ENCODE assay signal across 8 mouse cellular contexts in genomic region chr7:16947349-16947895, GRCm38 (mm10). TPM values are rescaled to one million over a fixed set of nuclear protein-coding genes. Genes with fewer than 3 reads are reported as not detected.
DNase-seq lines count a peak whose midpoint lies in the region; ATAC-seq and TF ChIP-seq lines count a peak whose summit lies in the region.

No protein-coding gene starts in this region.

- peak overlapping the region; percentile 56 for H3K4me2 ChIP-seq in lung, postnatal 0 days (replicated peaks; ENCODE audit: low read depth, low read length)
- H3K4me2 ChIP-seq in forebrain, embryonic 14.5 days (ENCODE audit: low read length), result peak overlapping the region; percentile 79
- H3K4me2 ChIP-seq in hindbrain, postnatal 0 days (ENCODE audit: low read depth, low read length), result peak overlapping the region; percentile 96
- peak overlapping the region; percentile 82 for H3K4me2 ChIP-seq in neural tube, embryonic 13.5 days

- no peak for ATAC-seq in lung, postnatal 0 days
- no peak for ATAC-seq in forebrain, embryonic 14.5 days
- ATAC-seq in hindbrain, postnatal 0 days, result no peak
- no peak for ATAC-seq in neural tube, embryonic 13.5 days (ENCODE audit: low read depth)

- TF ChIP-seq CTCF in lung, postnatal 0 days (IDR thresholded peaks at IDR 0.05), result no peak
- no peak for TF ChIP-seq CTCF in hindbrain, postnatal 0 days (IDR thresholded peaks at IDR 0.05; ENCODE audit: low read depth)

- H3K4me3 ChIP-seq in lung, postnatal 0 days (ENCODE audit: low read depth, low read length), result peak overlapping the region; percentile 23; the same call in 1 of the 2 replicates
- H3K4me3 ChIP-seq in forebrain, embryonic 14.5 days (ENCODE audit: low read depth, low read length), result peak overlapping the region; percentile 71
- peak overlapping the region; percentile 64 for H3K4me3 ChIP-seq in hindbrain, postnatal 0 days (ENCODE audit: low read length)
- H3K4me3 ChIP-seq in neural tube, embryonic 13.5 days, result peak overlapping the region; percentile 88

- H3K27ac ChIP-seq in lung, postnatal 0 days (ENCODE audit: low read length), result no peak overlapping the region
- peak overlapping the region; percentile 78 for H3K27ac ChIP-seq in forebrain, embryonic 14.5 days (ENCODE audit: low read depth, low read length)
- H3K27ac ChIP-seq in hindbrain, postnatal 0 days, result peak overlapping the region; percentile 91
- H3K27ac ChIP-seq in neural tube, embryonic 13.5 days (replicated peaks), result peak overlapping the region; percentile 86

- H3K4me1 ChIP-seq in lung, postnatal 0 days (ENCODE audit: insufficient read depth, low read depth, low read length), result peaks cover 21% of the 10 kb centered on the region; the same call in 1 of the 2 replicates
- peaks cover 44% of the 10 kb centered on the region for H3K4me1 ChIP-seq in forebrain, embryonic 14.5 days (ENCODE audit: control insufficient read depth, insufficient read depth, low read length)
- peaks cover 36% of the 10 kb centered on the region for H3K4me1 ChIP-seq in hindbrain, postnatal 0 days (ENCODE audit: insufficient read depth, low read length)
- H3K4me1 ChIP-seq in neural tube, embryonic 13.5 days (replicated peaks), result peaks cover 91% of the 10 kb centered on the region

- H3K27me3 ChIP-seq in lung, postnatal 0 days (replicated peaks; ENCODE audit: insufficient read depth, low read length), result peaks cover 30% of the 10 kb centered on the region
- peaks cover 8% of the 10 kb centered on the region for H3K27me3 ChIP-seq in forebrain, embryonic 14.5 days (replicated peaks; ENCODE audit: control insufficient read depth, insufficient read depth, low read length)
- H3K27me3 ChIP-seq in hindbrain, postnatal 0 days (ENCODE audit: insufficient read depth, low read length), result no peaks in the 10 kb centered on the region
- peaks cover 24% of the 10 kb centered on the region for H3K27me3 ChIP-seq in neural tube, embryonic 13.5 days

- no peaks in the 10 kb centered on the region for H3K36me3 ChIP-seq in lung, postnatal 0 days (ENCODE audit: insufficient read depth, low read length)
- H3K36me3 ChIP-seq in forebrain, embryonic 14.5 days (ENCODE audit: control insufficient read depth, insufficient read depth, low read length), result no peaks in the 10 kb centered on the region
- no peaks in the 10 kb centered on the region for H3K36me3 ChIP-seq in hindbrain, postnatal 0 days (ENCODE audit: insufficient read depth, low read length)
- 0 out of 2 replicates have a peak, but pooled peaks cover 9% of the 10 kb centered on the region for H3K36me3 ChIP-seq in neural tube, embryonic 13.5 days

- DNase-seq in lung, postnatal 0 days (ENCODE audit: low spot score), result no peak
- no peak for DNase-seq in lung, adult 18-20 months
- no peak for DNase-seq in forebrain, embryonic 14.5 days (ENCODE audit: low spot score)
- DNase-seq in hindbrain, postnatal 0 days (ENCODE audit: low spot score), result peak; percentile 34
- DNase-seq in spleen, postnatal 10 days (ENCODE audit: low spot score in 2 of 2), result no peak
- DNase-seq in spleen, postnatal 4 days (ENCODE audit: low spot score in 2 of 2), result no peak
- DNase-seq in layer of hippocampus, adult 11-12 months (ENCODE audit: low spot score), result no peak

- 17% methylated on average over 21 of the region's 22 CpGs for WGBS in lung, postnatal 0 days
- 23% methylated on average over 21 of the region's 22 CpGs for WGBS in forebrain, embryonic 14.5 days
- WGBS in hindbrain, postnatal 0 days, result 8% methylated on average over 22 of the region's 22 CpGs
- WGBS in neural tube, embryonic 13.5 days, result 14% methylated on average over 20 of the region's 22 CpGs

- H3K9me3 ChIP-seq in lung, postnatal 0 days (ENCODE audit: low read length), result no peaks in the 10 kb centered on the region
- no peaks in the 10 kb centered on the region for H3K9me3 ChIP-seq in forebrain, embryonic 14.5 days (replicated peaks; ENCODE audit: control insufficient read depth, low read length)
- H3K9me3 ChIP-seq in hindbrain, postnatal 0 days (ENCODE audit: low read length), result no peaks in the 10 kb centered on the region
- no peaks in the 10 kb centered on the region for H3K9me3 ChIP-seq in neural tube, embryonic 13.5 days

- no peak overlapping the region for H3K9ac ChIP-seq in lung, postnatal 0 days (replicated peaks; ENCODE audit: low read depth)
- H3K9ac ChIP-seq in forebrain, embryonic 14.5 days (ENCODE audit: low read length), result peak overlapping the region; percentile 96
- peak overlapping the region; percentile 72 for H3K9ac ChIP-seq in hindbrain, postnatal 0 days (replicated peaks; ENCODE audit: low read length)
- peak overlapping the region; percentile 98 for H3K9ac ChIP-seq in neural tube, embryonic 13.5 days

- no peak for TF ChIP-seq EP300 in lung, postnatal 0 days (IDR thresholded peaks at IDR 0.05)

RNA-seq across cellular contexts. Expression of gene Pnmal2, which starts 2.9 kb away (rescaled TPM):
- 1.9 and 2.0 TPM in 2 replicates for polyA plus RNA-seq in lung, postnatal 0 days (2015; fragmentation: Nextera tagmentation; extraction: Ambion mirVana)
- polyA plus RNA-seq in forebrain, embryonic 14.5 days (2014; fragmentation: Nextera tagmentation; extraction: Ambion mirVana), result 48.1 and 63.2 TPM in 2 replicates
- total RNA-seq in hindbrain, postnatal 0 days (2014; rRNA removed), result 106 and 118 TPM in 2 replicates
- polyA plus RNA-seq in hindbrain, postnatal 0 days (2015; fragmentation: Nextera tagmentation; extraction: Ambion mirVana), result 138 and 139 TPM in 2 replicates
- polyA plus RNA-seq in neural tube, embryonic 13.5 days (2015; fragmentation: Nextera tagmentation; extraction: Ambion mirVana), result 76.2 and 82.4 TPM in 2 replicates

RNA-seq across cellular contexts. Expression of gene Pnmal1, which starts 12.1 kb away (rescaled TPM):
- polyA plus RNA-seq in lung, postnatal 0 days (2015; fragmentation: Nextera tagmentation; extraction: Ambion mirVana), result 0.04 TPM in 1 of 2 replicates, not detected in the other
- polyA plus RNA-seq in forebrain, embryonic 14.5 days (2014; fragmentation: Nextera tagmentation; extraction: Ambion mirVana), result 55.5 and 61.9 TPM in 2 replicates
- 22.7 and 24.3 TPM in 2 replicates for total RNA-seq in hindbrain, postnatal 0 days (2014; rRNA removed)
- polyA plus RNA-seq in hindbrain, postnatal 0 days (2015; fragmentation: Nextera tagmentation; extraction: Ambion mirVana), result 40.9 and 41.2 TPM in 2 replicates
- polyA plus RNA-seq in neural tube, embryonic 13.5 days (2015; fragmentation: Nextera tagmentation; extraction: Ambion mirVana), result 37.6 and 39.7 TPM in 2 replicates

RNA-seq across cellular contexts. Expression of gene Calm3, which starts 23.5 kb away (rescaled TPM):
- polyA plus RNA-seq in lung, postnatal 0 days (2015; fragmentation: Nextera tagmentation; extraction: Ambion mirVana), result 61.7 and 63.6 TPM in 2 replicates
- 473 and 491 TPM in 2 replicates for polyA plus RNA-seq in forebrain, embryonic 14.5 days (2014; fragmentation: Nextera tagmentation; extraction: Ambion mirVana)
- total RNA-seq in hindbrain, postnatal 0 days (2014; rRNA removed), result 1,865 and 2,018 TPM in 2 replicates
- 435 and 441 TPM in 2 replicates for polyA plus RNA-seq in hindbrain, postnatal 0 days (2015; fragmentation: Nextera tagmentation; extraction: Ambion mirVana)
- 275 and 297 TPM in 2 replicates for polyA plus RNA-seq in neural tube, embryonic 13.5 days (2015; fragmentation: Nextera tagmentation; extraction: Ambion mirVana)

RNA-seq across cellular contexts. Expression of gene Gm42372, which starts 35.5 kb away (rescaled TPM):
- 0.02 and 0.04 TPM in 2 replicates for polyA plus RNA-seq in lung, postnatal 0 days (2015; fragmentation: Nextera tagmentation; extraction: Ambion mirVana)
- 3.8 and 3.9 TPM in 2 replicates for polyA plus RNA-seq in forebrain, embryonic 14.5 days (2014; fragmentation: Nextera tagmentation; extraction: Ambion mirVana)
- 36.9 and 41.7 TPM in 2 replicates for total RNA-seq in hindbrain, postnatal 0 days (2014; rRNA removed)
- polyA plus RNA-seq in hindbrain, postnatal 0 days (2015; fragmentation: Nextera tagmentation; extraction: Ambion mirVana), result 8.2 and 8.9 TPM in 2 replicates
- 3.3 and 3.5 TPM in 2 replicates for polyA plus RNA-seq in neural tube, embryonic 13.5 days (2015; fragmentation: Nextera tagmentation; extraction: Ambion mirVana)

RNA-seq across cellular contexts. Expression of gene Ptgir, which starts 41.1 kb away (rescaled TPM):
- 2.0 and 2.4 TPM in 2 replicates for polyA plus RNA-seq in lung, postnatal 0 days (2015; fragmentation: Nextera tagmentation; extraction: Ambion mirVana)
- 0.12 and 0.22 TPM in 2 replicates for polyA plus RNA-seq in forebrain, embryonic 14.5 days (2014; fragmentation: Nextera tagmentation; extraction: Ambion mirVana)
- 0.18 and 0.21 TPM in 2 replicates for total RNA-seq in hindbrain, postnatal 0 days (2014; rRNA removed)
- 0.05 TPM in 2 replicates for polyA plus RNA-seq in hindbrain, postnatal 0 days (2015; fragmentation: Nextera tagmentation; extraction: Ambion mirVana)
- 3.1 and 3.6 TPM in 2 replicates for polyA plus RNA-seq in neural tube, embryonic 13.5 days (2015; fragmentation: Nextera tagmentation; extraction: Ambion mirVana)

Comparison
In these comparisons a context has a peak if more than half of its experiments do, and no peak if none do; other contexts are left out.
1. H3K4me3 ChIP-seq: peak in every context shown above with its lines; median percentile 88 in neural tube, embryonic 13.5 days; 71 in forebrain, embryonic 14.5 days; 64 in hindbrain, postnatal 0 days; 23 in lung, postnatal 0 days.
2. RNA of gene Pnmal2, which starts 2.9 kb away (polyA plus RNA-seq): 138 to 139 TPM in hindbrain, postnatal 0 days, 76.2 to 82.4 TPM in neural tube, embryonic 13.5 days and 48.1 to 63.2 TPM in forebrain, embryonic 14.5 days; 1.9 to 2.0 TPM in lung, postnatal 0 days; every median in the first group is over 10 times any median in the second.
3. RNA of gene Pnmal1, which starts 12.1 kb away (polyA plus RNA-seq): 55.5 to 61.9 TPM in forebrain, embryonic 14.5 days, 40.9 to 41.2 TPM in hindbrain, postnatal 0 days and 37.6 to 39.7 TPM in neural tube, embryonic 13.5 days; 0.04 TPM in lung, postnatal 0 days; every median in the first group is over 10 times any median in the second.
4. Peak in every context shown above with its lines, with median percentiles within 50 percentile points of each other: H3K4me2 ChIP-seq.